Mouse (Mus musculus): ENCODE results near the gene Znhit2. TPM values are rescaled to one million over a fixed set of nuclear protein-coding genes. Genes with fewer than 3 reads are reported as not detected.

Znhit2 gene
- polyA plus RNA-seq, 1 experiment from 2014 or later = 33.9 TPM

GRCm38 (mm10) chr19:6058966-6059365 is 2.0 kb upstream of the Znhit2 start:
- Histone ChIP-seq H3K9ac (replicated peaks; ENCODE audit: low read depth) (no peak overlapping the region), H3K9me3 (ENCODE audit: low read length) (no peaks in the 10 kb centered on the region), H3K4me3 (ENCODE audit: low read depth, low read length) (peak overlapping the region; percentile 73; the same call in 1 of the 2 replicates), H3K27me3 (replicated peaks; ENCODE audit: insufficient read depth, low read length) (no peaks in the 10 kb centered on the region), H3K4me1 (ENCODE audit: insufficient read depth, low read depth, low read length) (peaks cover 15% of the 10 kb centered on the region), H3K36me3 (ENCODE audit: insufficient read depth, low read length) (peaks cover 10% of the 10 kb centered on the region; the same call in 1 of the 2 replicates), H3K27ac (ENCODE audit: low read length) (no peak overlapping the region), H3K4me2 (replicated peaks; ENCODE audit: low read depth, low read length) (peak overlapping the region; percentile 60)
- DNase-seq (ENCODE audit: low spot score) (no peak), ATAC-seq (no peak)
- TF ChIP-seq CTCF (IDR thresholded peaks at IDR 0.05) (no peak), EP300 (IDR thresholded peaks at IDR 0.05) (no peak)
- WGBS = 71% methylated on average over 5 of the region's 5 CpGs

DNA sequence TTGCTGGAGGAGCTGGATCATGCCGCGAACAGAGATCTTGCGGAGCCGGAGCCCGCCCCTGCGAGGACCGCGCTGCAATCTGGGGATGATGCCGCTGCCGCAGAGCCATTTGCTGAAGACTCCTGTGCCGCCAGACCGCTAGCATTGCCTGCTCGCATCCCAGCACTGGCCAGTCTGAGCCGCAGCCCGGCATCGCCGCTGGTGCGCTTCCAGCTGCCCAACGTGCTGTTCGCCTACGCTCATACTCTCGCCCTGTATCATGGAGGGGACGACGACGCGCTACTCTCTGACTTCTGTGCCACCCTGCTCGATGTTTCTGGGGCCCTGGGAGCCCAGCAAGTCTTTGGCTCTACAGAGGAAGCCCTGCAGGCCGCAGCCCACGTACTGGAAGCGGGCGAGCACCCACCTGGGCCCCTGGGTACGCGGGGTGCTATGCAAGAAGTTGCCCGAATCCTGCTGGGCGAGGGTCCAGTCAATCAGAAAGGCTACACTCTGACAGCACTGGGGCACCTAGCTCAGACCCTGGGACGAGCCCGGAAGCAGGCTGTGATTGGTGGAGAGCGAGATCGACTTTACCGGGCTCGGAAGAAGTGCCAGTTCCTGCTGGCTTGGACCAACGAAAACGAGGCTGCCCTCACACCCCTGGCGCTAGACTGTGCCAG is 780 bp downstream of the Znhit2 start:
- H3K4me2 ChIP-seq (replicated peaks; ENCODE audit: low read depth, low read length) = peak overlapping the region; percentile 90
- no peaks in the 10 kb centered on the region for H3K27me3 ChIP-seq (replicated peaks; ENCODE audit: insufficient read depth, low read length)
- peak overlapping the region; percentile 70 for H3K4me3 ChIP-seq (ENCODE audit: low read depth, low read length)
- ATAC-seq = 0 out of 2 replicates have a peak, but pooled peaks have one; percentile 1
- peak overlapping the region; percentile 90 for H3K9ac ChIP-seq (replicated peaks; ENCODE audit: low read depth)
- peak; percentile 51 for DNase-seq (ENCODE audit: low spot score)
- H3K27ac ChIP-seq (ENCODE audit: low read length) = peak overlapping the region; percentile 89
- H3K36me3 ChIP-seq (ENCODE audit: insufficient read depth, low read length) = no peaks in the 10 kb centered on the region
- H3K9me3 ChIP-seq (ENCODE audit: low read length) = no peaks in the 10 kb centered on the region
- TF ChIP-seq CTCF (IDR thresholded peaks at IDR 0.05) = no peak
- no peak for TF ChIP-seq EP300 (IDR thresholded peaks at IDR 0.05)
- H3K4me1 ChIP-seq (ENCODE audit: insufficient read depth, low read depth, low read length) = peaks cover 14% of the 10 kb centered on the region
- 2% methylated on average over 44 of the region's 44 CpGs for WGBS

- Histone ChIP-seq H3K27ac (ENCODE audit: low read length) (peak overlapping the region; percentile 89; the same call in 1 of the 2 replicates), H3K27me3 (replicated peaks; ENCODE audit: insufficient read depth, low read length) (no peaks in the 10 kb centered on the region), H3K4me2 (replicated peaks; ENCODE audit: low read depth, low read length) (peak overlapping the region; percentile 90), H3K36me3 (ENCODE audit: insufficient read depth, low read length) (no peaks in the 10 kb centered on the region), H3K9me3 (ENCODE audit: low read length) (no peaks in the 10 kb centered on the region), H3K4me3 (ENCODE audit: low read depth, low read length) (peak overlapping the region; percentile 70), H3K4me1 (ENCODE audit: insufficient read depth, low read depth, low read length) (peaks cover 16% of the 10 kb centered on the region), H3K9ac (replicated peaks; ENCODE audit: low read depth) (peak overlapping the region; percentile 90; the same call in 1 of the 2 replicates)
- ATAC-seq (no peak), DNase-seq (ENCODE audit: low spot score) (no peak)
- WGBS = 44% methylated on average over 5 of the region's 5 CpGs
- TF ChIP-seq EP300 (IDR thresholded peaks at IDR 0.05) (no peak), CTCF (IDR thresholded peaks at IDR 0.05) (no peak)
Observed at GRCm38 (mm10) chr19:6062418-6062817, 1.4 kb downstream of the Znhit2 start.

DNA sequence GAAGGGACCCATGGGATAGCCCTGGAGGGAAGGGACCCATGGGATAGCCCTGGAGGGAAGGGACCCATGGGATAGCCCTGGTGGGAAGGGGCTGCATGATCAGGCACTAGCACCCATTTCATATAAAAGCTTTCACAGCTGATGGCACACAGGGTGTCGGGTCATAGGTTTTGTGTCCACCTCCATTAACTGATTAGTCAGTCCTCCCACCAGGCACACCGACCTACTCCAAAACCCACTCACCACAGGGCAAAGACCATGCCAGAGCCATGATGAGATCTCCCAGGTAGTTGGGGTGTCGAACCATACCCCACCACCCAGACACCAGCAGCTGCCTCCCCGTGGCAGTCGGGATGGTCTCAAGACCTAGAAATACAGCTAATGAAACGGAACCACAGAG is 2.1 kb downstream of the Znhit2 start:
- no peaks in the 10 kb centered on the region for H3K27me3 ChIP-seq (replicated peaks; ENCODE audit: insufficient read depth, low read length)
- no peak overlapping the region for H3K4me2 ChIP-seq (replicated peaks; ENCODE audit: low read depth, low read length)
- no peaks in the 10 kb centered on the region for H3K9me3 ChIP-seq (ENCODE audit: low read length)
- WGBS = 93% methylated on average over 6 of the region's 6 CpGs
- H3K36me3 ChIP-seq (ENCODE audit: insufficient read depth, low read length) = no peaks in the 10 kb centered on the region
- no peak overlapping the region for H3K4me3 ChIP-seq (ENCODE audit: low read depth, low read length)
- H3K27ac ChIP-seq (ENCODE audit: low read length) = no peak overlapping the region
- H3K4me1 ChIP-seq (ENCODE audit: insufficient read depth, low read depth, low read length) = peaks cover 19% of the 10 kb centered on the region
- ATAC-seq (no peak), DNase-seq (ENCODE audit: low spot score) (no peak)
- H3K9ac ChIP-seq (replicated peaks; ENCODE audit: low read depth) = no peak overlapping the region
- TF ChIP-seq CTCF (IDR thresholded peaks at IDR 0.05) (no peak), EP300 (IDR thresholded peaks at IDR 0.05) (no peak)

DNA sequence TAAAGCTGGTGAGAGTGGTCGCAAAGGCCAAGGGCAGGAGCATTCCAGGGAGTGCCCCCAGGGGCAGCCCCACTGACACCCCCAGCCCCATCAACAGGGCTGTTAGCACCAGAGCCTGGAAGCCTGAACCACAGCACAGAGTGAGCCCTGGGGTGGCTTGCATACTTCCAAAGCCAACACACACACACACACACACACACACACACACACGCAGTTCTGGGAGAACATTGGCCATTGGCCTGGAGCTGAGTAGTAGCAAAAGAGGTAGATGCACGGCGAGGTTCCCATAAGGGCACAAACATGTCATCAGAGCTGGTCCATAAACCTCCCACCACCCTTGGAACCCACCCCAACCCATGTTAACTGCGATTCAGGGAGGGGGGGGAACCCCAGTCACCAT is 5.6 kb downstream of the Znhit2 start:
- no peak for ATAC-seq
- Histone ChIP-seq H3K27ac (ENCODE audit: low read length) (no peak overlapping the region), H3K36me3 (ENCODE audit: insufficient read depth, low read length) (peaks cover 12% of the 10 kb centered on the region; the same call in 1 of the 2 replicates), H3K27me3 (replicated peaks; ENCODE audit: insufficient read depth, low read length) (no peaks in the 10 kb centered on the region), H3K4me3 (ENCODE audit: low read depth, low read length) (peak overlapping the region; percentile 37), H3K9me3 (ENCODE audit: low read length) (no peaks in the 10 kb centered on the region), H3K4me1 (ENCODE audit: insufficient read depth, low read depth, low read length) (peaks cover 19% of the 10 kb centered on the region), H3K9ac (replicated peaks; ENCODE audit: low read depth) (peak overlapping the region; percentile 27; the same call in 1 of the 2 replicates), H3K4me2 (replicated peaks; ENCODE audit: low read depth, low read length) (peak overlapping the region; percentile 77)
- DNase-seq (ENCODE audit: low spot score) = no peak
- 22% methylated on average over 5 of the region's 5 CpGs for WGBS
- no peak for TF ChIP-seq EP300 (IDR thresholded peaks at IDR 0.05)
- no peak for TF ChIP-seq CTCF (IDR thresholded peaks at IDR 0.05)

DNA sequence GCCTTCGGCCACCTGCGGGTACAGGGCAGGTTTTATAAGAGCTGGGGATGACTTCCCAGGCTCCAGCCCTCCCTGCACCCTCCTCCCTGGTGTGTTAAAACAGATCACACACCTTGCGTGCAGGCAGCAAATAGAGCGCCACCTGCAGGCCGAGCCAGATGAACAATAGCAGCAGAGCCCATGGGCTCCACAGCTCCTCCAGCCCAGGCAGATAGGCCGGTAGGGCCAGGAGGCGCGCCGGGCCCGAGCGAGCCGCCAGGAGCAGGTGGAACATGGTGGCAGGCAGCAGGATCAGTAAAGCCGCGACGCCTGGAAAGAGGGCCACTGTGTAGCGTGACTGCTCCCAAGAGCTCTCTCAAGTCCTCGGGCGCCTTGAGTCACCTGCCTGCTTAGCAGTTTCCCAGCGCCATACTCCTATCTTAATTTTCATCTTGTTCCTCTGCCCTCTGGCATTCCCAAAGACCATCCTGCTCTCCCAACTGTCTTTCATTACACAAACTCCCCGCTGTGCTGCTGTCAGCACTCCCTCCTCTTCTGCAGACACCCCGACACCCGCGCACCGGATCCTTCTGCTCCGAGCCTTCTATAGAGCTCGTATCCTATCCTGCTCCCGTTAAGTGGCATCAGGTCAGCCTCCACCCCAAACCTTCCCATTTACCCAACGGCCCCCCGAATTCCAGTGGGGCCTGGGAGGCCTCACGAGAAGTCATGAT is 6.2 kb downstream of the Znhit2 start:
- peaks cover 12% of the 10 kb centered on the region; the same call in 1 of the 2 replicates for H3K36me3 ChIP-seq (ENCODE audit: insufficient read depth, low read length)
- no peaks in the 10 kb centered on the region for H3K9me3 ChIP-seq (ENCODE audit: low read length)
- peaks cover 13% of the 10 kb centered on the region for H3K4me1 ChIP-seq (ENCODE audit: insufficient read depth, low read depth, low read length)
- H3K27me3 ChIP-seq (replicated peaks; ENCODE audit: insufficient read depth, low read length) = no peaks in the 10 kb centered on the region
- DNase-seq (ENCODE audit: low spot score) (peak; percentile 86), ATAC-seq (peak; percentile 78)
- H3K4me2 ChIP-seq (replicated peaks; ENCODE audit: low read depth, low read length) = peak overlapping the region; percentile 77
- H3K4me3 ChIP-seq (ENCODE audit: low read depth, low read length) = peak overlapping the region; percentile 37
- 1% methylated on average over 30 of the region's 30 CpGs for WGBS
- peak overlapping the region; percentile 29 for H3K27ac ChIP-seq (ENCODE audit: low read length)
- TF ChIP-seq CTCF (IDR thresholded peaks at IDR 0.05) (peak; percentile 91), EP300 (IDR thresholded peaks at IDR 0.05) (no peak)
- peak overlapping the region; percentile 27 for H3K9ac ChIP-seq (replicated peaks; ENCODE audit: low read depth)

Data from lung, postnatal 0 days (tissue).